Mouse (Mus musculus) kidney, adult 2 months (tissue): ENCODE results near the gene Clca3b. TPM values are rescaled to one million over a fixed set of nuclear protein-coding genes. Genes with fewer than 3 reads are reported as not detected.

ENCODE experiments used
- DNase-seq: peaks from one replicate; pipeline ENCODE4 v3.0.0; 2021
- H3K27ac ChIP-seq: fragments of 200-500 bp; 2 replicates; pipeline ENCODE4 v1.5.1; 2012; ENCODE audit warnings: low read depth, low read length, control low read depth, inconsistent platforms; ENCODE audit not compliant: insufficient read depth
- H3K27me3 ChIP-seq: fragments of 200-500 bp; replicated peaks from 2 replicates; pipeline ENCODE4 v1.6.1; 2012; ENCODE audit warnings: mild to moderate bottlenecking, moderate library complexity, low read length, inconsistent platforms; ENCODE audit not compliant: control insufficient read depth, insufficient read depth
- H3K36me3 ChIP-seq: fragments of 200-500 bp; 2 replicates; pipeline ENCODE4 v1.6.1; 2012; ENCODE audit warnings: mild to moderate bottlenecking, moderate library complexity, low read length, inconsistent platforms; ENCODE audit not compliant: control insufficient read depth, insufficient read depth
- H3K4me1 ChIP-seq: fragments of 200-500 bp; 2 replicates; pipeline ENCODE4 v1.6.1; 2011; ENCODE audit warnings: low read length; ENCODE audit not compliant: control insufficient read depth, insufficient read depth
- H3K4me3 ChIP-seq: fragments of 200-500 bp; 2 replicates; pipeline ENCODE4 v1.5.1; 2011; ENCODE audit warnings: mild to moderate bottlenecking, low read depth, low read length, control low read depth; ENCODE audit not compliant: insufficient read depth
- CTCF ChIP-seq: fragments of 200-500 bp; conservative IDR thresholded peaks from 2 replicates; pipeline ENCODE4 v1.5.1; 2011; ENCODE audit warnings: low read depth, mild to moderate bottlenecking, control low read depth, low read length, moderate library complexity, mixed read lengths; ENCODE audit not compliant: insufficient read depth, insufficient read length
- POLR2A ChIP-seq: fragments of 200-500 bp; IDR thresholded peaks from one replicate; pipeline ENCODE4 v1.6.1; 2011; ENCODE audit warnings: low read depth, low read length, control low read depth
- WGBS: fragments of 180-500 bp; shearing (Covaris S2); methylation state at CpG from one replicate; pipeline ENCODE4 v1.1.7; 2018; 5-methylcytosine and 5-hydroxymethylcytosine counted together
- polyA plus RNA-seq: library from polyadenylated mRNA; depleted of rRNA; stranded (reverse); fragments of >200 nt; gene quantifications from 2 replicates; pipeline ENCODE4 v1.2.3, GENCODE M21; 2012; rRNA removed

Clca3b gene
- polyA plus RNA-seq, 1 experiment = not detected

- WGBS = 42% methylated on average over 8 of the region's 8 CpGs
- Histone ChIP-seq H3K27me3 (no peaks in the 10 kb centered on the region), H3K4me1 (no peaks in the 10 kb centered on the region), H3K4me3 (no peak overlapping the region), H3K27ac (no peak overlapping the region), H3K36me3 (no peaks in the 10 kb centered on the region)
- TF ChIP-seq POLR2A (no peak), CTCF (peak; percentile 42)
- DNase-seq = peak; percentile 10
These were observed 47.3 kb downstream of the Clca3b start for GRCm38 (mm10) chr3:144801861-144802260.

- Histone ChIP-seq H3K36me3 (no peaks in the 10 kb centered on the region), H3K4me1 (no peaks in the 10 kb centered on the region), H3K4me3 (no peak overlapping the region), H3K27ac (no peak overlapping the region), H3K27me3 (no peaks in the 10 kb centered on the region)
- WGBS = 86% methylated on average over 11 of the region's 11 CpGs
- no peak for DNase-seq
- no peak for TF ChIP-seq POLR2A
- no peak for TF ChIP-seq CTCF
These were observed 63.7 kb downstream of the Clca3b start for GRCm38 (mm10) chr3:144785181-144786148.

Other genes with a start within 250 kb of the Clca3b start
- gene Sh3glb1, start 129.0 kb downstream of the Clca3b start, polyA plus RNA-seq = 15.9 and 23.8 TPM in 2 replicates
- 3.0 and 4.3 TPM in 2 replicates for gene Clca3a1, start 88.4 kb downstream of the Clca3b start, polyA plus RNA-seq
- 0.63 and 0.75 TPM in 2 replicates for gene Clca3a2, start 29.9 kb downstream of the Clca3b start, polyA plus RNA-seq
- gene Clca4b, start 83.2 kb upstream of the Clca3b start, polyA plus RNA-seq = 0.02 TPM in 1 of 2 replicates, not detected in the other
- gene Clca4a, start 125.7 kb upstream of the Clca3b start, polyA plus RNA-seq = not detected in 2 replicates
- gene Clca1, start 183.4 kb upstream of the Clca3b start, polyA plus RNA-seq = 0.03 and 0.08 TPM in 2 replicates